Mouse (Mus musculus) frontal cortex, postnatal 10 days (tissue): ENCODE data around the gene Ric3.

ENCODE experiments used
- DNase-seq, 2 experiments: peaks; one replicate each; pipeline ENCODE4 v3.0.0; 2022; ENCODE audit warnings: low spot score in 2 of 2, mixed read lengths in 1 of 2

Ric3 gene

GRCm38 (mm10) chr7:109001971-109002370 is 81.2 kb downstream of the Ric3 start:
- DNase-seq: no peak

- no peak for DNase-seq
Observed at GRCm38 (mm10) chr7:109000315-109000954, 82.7 kb downstream of the Ric3 start.

GRCm38 (mm10) chr7:108996156-108996555 is 87.0 kb downstream of the Ric3 start:
- no peak for DNase-seq

GRCm38 (mm10) chr7:108993881-108994291 is 89.2 kb downstream of the Ric3 start:
- no peak for DNase-seq

GRCm38 (mm10) chr7:108993230-108993629 is 89.9 kb downstream of the Ric3 start:
- no peak for DNase-seq

GRCm38 (mm10) chr7:108991207-108991606 is 91.9 kb downstream of the Ric3 start:
- DNase-seq: no peak

- DNase-seq: no peak
Observed at GRCm38 (mm10) chr7:108985934-108986708, 97.0 kb downstream of the Ric3 start.
